Mouse (Mus musculus) A20 (cell line): Measurements from ENCODE around the gene Tm4sf4.

Source experiments
- DNase-seq: peaks from one replicate; pipeline ENCODE4 v3.0.0-alpha.2; 2011; ENCODE audit warnings: low read depth, low spot score

Tm4sf4 gene

DNA sequence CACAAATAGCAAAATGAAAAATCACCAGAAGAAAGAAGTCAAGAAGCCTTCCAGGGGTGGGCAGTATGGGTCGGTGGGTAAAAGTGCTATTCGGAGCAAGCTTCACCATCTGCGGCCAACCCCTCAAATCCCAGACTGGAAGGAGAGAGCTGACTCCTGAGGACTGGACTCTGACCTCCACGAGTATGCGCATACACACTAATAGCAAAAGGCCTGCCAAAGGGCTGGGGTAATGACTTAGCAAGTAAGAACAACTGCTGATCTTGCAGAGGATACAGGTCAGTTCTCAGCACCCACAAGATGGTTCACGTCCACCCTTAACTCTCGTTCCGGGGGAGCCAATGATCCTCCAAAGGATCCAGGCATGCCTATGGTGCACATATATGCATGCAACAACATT lies 49.3 kb downstream of the Tm4sf4 start:
- no peak for DNase-seq

DNA sequence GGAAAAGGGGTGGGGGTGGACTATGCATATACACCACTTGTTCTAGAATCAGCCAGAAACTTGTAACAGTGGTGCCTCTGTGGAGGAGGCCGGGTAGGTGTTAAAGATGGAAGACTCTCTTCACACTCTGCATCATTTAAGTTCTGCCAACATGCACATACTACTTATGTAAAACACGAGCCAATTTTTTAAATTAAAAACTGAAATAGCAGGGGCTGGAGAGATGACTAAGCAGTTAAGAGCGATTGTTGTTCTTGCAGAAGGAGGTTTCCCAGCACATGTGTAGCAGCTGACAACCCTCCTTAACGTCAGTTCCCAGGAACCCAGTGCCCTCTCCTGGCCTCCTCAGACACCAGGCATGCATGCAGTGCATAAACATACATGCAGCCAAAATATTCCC lies 55.5 kb downstream of the Tm4sf4 start:
- no peak for DNase-seq

DNA sequence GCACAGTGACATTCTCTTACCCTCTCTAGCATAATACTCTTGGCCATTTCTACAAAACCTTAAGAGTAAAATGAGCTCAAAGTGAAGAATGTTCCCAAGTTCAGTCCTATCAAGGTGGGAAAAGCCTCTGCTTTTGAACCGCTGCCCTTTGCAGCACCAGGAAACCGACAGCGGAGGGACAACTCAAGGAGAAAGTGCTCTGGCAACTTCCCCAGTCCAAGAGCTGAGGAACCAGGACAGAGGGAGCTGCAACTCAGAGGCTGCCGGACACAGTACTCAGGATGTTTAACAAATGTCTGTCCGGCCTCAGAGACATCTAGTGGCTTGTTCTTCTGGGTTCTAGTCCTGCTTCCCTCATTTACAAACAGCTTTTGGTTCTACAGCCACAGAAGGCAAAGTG lies 56.9 kb downstream of the Tm4sf4 start:
- DNase-seq: no peak

DNA sequence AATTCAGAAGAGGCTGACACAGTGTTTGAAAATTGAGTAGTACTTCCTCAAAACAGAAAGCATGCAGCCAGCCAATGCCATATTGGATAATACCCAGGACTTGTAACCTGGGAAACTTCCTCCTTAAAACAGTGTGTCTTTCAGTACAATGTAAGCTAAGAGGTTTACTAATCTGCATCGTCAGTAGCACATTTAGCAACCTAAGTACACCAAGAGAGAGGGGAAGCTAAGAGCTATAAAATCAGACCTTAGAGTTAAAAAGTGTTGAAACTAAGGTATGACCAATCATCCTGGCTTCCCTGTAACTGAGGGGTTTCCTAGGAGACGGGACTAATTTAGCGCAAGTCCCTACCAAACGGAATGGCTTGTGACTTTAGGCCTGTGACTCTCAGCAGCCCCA lies 61.0 kb downstream of the Tm4sf4 start:
- DNase-seq: no peak

DNA sequence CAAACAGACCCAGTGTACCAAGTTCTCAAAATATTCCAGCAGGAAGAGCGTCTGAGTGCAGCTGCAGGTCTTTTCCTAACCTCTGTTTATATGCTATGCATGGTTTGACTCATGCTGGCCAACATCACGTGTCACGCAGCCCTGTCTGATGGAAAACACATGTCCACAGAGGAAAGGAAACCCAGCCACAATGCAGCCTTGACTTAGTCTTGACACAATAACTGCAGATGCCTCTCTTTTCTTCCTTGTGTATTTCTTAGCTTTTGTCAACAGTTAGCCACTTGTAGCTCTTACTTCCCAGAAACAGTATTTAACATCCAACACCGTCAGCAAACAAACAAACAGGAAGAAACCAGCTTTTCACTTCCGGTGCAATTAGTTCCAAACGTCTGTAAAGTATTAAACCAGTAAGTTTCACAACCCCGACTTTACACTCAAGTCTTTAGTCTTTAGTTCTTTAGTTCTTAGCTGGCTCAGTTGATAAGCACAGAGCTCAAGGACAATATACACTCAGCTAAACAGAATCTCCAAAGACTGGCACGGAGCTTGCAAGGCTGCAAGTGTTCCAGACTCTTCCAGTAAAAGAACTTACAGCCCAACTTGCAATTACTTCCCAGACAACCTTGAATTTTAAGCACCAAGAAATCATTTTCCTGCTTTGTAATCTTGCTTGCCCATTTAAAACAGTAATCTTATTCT lies 62.5 kb downstream of the Tm4sf4 start:
- DNase-seq: no peak
